Mouse (Mus musculus) cerebellum, postnatal 36 days (tissue): ENCODE data around the gene Gm3448.
"Not testable (repeated sequence)": the region's sequence is repeated elsewhere in the genome, so short reads cannot be mapped to it uniquely, and the experiment has no call there.

ENCODE experiments used
- DNase-seq, 2 experiments: peaks; one replicate each; pipeline ENCODE4 v3.0.0; 2021 to 2022; ENCODE audit warnings: mixed read lengths in 2 of 2

The Gm3448 gene

DNA sequence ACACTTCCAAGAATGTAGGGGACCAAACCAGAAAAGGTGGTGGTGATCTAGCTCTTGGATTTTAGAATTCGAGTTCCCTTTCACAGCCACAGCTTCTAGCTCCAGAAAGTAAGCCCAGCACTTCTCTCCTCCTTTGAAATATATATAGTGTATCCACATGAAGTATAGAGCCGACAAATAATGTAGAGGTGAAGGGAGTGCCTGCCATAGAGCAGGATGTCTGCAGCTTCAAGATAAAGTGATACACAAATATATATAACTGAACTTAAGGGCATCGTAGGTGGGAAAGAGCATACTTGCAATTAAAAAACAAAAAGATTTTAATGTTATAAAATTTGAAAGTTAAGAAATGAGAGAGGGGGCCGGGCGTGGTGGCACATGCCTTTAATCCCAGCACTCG lies 15.8 kb downstream of the Gm3448 start:
- not testable (repeated sequence) for DNase-seq

GRCm38 (mm10) chr17:15024502-15025193 lies 16.7 kb downstream of the Gm3448 start:
- DNase-seq: not testable (repeated sequence)

DNA sequence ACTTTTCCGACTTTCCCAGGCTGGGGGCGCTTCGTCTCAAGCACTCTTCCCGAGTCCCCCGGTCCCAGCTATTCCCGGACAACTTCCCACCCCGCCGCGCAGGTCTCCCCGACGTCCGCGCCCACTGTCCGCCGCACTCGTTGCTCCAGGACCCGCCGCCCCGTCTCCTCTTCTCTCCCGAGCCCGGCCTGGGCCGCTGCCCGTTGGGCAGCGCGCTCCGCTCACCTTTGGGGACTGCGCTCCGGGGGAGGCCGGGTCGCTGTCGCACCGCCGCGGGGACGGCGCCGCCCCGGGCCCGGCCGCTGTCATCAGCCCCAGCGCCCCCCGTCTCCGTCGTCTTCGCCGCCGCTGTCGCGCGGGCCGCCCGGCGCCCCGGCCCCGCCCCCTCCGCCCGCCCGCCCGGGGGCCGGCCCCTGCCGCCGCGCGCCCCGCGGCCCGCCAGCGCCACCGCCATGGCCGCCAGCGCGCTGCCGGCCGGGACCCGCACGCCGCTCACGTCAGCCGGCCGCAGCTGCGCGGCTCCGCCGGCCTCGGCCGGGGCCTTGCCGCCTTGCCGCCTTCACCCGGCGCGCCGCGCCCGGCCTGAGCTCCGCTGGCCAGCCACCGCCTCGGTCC lies 17.4 kb downstream of the Gm3448 start:
- DNase-seq: not testable (repeated sequence)

DNA sequence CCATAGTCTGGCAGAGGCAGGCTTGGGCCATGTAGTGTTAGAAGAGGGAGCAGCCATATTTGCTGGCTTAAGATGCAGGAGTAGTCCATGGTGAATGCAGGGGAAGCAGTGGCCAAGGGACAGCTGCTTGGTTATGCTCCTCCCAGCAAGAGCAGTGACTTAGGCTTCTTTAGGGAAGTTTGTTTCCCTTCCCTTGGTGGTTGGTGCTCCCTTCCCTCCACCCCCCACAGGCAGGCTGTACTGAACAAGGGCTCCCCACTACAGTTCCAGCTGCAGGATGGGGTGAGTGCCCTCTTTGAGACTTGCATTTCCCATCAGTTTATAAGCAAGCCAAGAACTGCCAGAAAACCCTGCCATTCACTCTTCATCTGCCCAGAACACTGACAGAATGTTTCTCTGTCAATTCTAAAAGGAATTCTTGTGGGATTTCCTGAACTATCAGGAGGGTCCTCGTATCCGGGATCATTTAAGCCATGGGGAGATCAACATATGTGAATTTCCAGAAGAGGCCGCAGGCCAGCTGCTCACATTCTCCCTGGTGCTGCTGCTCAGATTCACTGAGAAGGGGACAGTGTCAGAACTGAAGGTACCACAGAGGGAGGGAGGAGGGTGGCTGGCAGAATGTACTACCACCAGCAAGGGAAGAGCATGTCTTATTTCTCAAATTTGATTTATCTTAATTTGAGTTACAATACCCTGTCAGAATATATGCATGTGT lies 19.7 kb downstream of the Gm3448 start:
- peak; percentile 2 to 3 for DNase-seq

DNA sequence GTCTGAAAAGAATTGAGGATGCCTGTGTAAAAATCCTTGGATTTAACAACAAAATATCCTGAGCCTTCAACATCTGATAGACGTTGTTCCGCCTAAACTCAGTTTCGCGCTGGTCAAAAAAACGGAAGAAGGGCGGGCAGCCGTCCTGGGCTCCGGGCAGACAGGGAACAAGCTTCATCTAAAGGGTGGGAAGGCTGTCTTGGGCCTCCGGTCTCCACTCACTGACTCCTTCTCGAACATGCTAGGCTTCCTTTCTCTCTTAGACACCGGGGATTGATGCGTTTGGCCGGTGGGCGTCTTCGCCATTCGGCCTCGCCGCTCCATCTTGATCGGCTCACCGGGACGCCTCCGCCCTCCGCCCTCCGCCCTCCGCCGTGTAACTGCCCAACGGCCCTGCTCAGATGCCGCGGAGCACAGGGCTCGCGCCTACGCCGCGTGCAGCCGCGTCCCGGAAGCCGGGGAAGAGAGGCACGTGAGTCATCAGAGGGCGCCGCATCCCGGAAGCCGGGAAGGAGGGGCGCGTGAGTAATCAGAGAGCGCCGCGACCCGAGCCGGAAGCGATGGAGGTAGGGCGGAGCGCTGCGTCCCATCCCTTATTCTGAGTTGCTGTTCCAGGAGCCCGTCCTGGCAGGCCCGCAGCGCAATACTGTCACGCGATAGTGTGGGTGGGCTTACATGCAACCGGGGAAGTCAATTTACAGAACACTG lies 31.5 kb downstream of the Gm3448 start, which contains the start of gene Gm3435:
Gene Gm3435, plus strand, starts transcription at position 471 of the 708 bp plus-strand sequence.
- not testable (repeated sequence) for DNase-seq

DNA sequence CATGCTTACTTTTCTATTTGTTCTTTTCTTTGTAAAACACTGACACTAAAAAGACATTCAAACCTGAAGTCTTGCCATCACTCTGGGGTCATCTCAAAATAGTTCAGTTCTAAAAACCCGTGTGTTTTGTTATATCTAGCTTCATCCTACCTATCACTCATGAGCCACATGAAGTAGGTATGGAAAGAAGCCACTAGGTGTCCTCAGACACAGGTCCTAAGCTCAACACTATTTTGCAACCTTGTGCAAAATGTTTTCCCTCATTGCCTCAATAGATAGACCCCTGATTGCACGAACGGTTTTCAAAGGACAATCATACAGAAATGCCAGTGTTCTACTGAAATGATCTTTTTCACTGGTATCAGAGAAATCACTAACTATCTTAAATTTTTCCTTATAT lies 32.2 kb downstream of the Gm3448 start:
- not testable (repeated sequence) for DNase-seq

- not testable (repeated sequence) for DNase-seq
These were observed 41.3 kb downstream of the Gm3448 start for GRCm38 (mm10) chr17:15000047-15000446.

DNA sequence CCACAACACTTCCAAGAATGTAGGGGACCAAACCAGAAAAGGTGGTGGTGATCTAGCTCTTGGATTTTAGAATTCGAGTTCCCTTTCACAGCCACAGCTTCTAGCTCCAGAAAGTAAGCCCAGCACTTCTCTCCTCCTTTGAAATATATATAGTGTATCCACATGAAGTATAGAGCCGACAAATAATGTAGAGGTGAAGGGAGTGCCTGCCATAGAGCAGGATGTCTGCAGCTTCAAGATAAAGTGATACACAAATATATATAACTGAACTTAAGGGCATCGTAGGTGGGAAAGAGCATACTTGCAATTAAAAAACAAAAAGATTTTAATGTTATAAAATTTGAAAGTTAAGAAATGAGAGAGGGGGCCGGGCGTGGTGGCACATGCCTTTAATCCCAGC lies 47.2 kb downstream of the Gm3448 start:
- not testable (repeated sequence) for DNase-seq

- not testable (repeated sequence) for DNase-seq
These were observed 48.1 kb downstream of the Gm3448 start for GRCm38 (mm10) chr17:14993139-14993832.

DNA sequence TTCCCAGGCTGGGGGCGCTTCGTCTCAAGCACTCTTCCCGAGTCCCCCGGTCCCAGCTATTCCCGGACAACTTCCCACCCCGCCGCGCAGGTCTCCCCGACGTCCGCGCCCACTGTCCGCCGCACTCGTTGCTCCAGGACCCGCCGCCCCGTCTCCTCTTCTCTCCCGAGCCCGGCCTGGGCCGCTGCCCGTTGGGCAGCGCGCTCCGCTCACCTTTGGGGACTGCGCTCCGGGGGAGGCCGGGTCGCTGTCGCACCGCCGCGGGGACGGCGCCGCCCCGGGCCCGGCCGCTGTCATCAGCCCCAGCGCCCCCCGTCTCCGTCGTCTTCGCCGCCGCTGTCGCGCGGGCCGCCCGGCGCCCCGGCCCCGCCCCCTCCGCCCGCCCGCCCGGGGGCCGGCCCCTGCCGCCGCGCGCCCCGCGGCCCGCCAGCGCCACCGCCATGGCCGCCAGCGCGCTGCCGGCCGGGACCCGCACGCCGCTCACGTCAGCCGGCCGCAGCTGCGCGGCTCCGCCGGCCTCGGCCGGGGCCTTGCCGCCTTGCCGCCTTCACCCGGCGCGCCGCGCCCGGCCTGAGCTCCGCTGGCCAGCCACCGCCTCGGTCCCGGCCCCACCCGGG lies 48.7 kb downstream of the Gm3448 start:
- DNase-seq: not testable (repeated sequence)

DNA sequence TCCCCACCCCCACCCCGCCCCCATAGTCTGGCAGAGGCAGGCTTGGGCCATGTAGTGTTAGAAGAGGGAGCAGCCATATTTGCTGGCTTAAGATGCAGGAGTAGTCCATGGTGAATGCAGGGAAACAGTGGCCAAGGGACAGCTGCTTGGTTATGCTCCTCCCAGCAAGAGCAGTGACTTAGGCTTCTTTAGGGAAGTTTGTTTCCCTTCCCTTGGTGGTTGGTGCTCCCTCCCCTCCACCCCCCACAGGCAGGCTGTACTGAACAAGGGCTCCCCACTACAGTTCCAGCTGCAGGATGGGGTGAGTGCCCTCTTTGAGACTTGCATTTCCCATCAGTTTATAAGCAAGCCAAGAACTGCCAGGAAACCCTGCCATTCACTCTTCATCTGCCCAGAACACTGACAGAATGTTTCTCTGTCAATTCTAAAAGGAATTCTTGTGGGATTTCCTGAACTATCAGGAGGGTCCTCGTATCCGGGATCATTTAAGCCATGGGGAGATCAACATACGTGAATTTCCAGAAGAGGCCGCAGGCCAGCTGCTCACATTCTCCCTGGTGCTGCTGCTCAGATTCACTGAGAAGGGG lies 51.1 kb downstream of the Gm3448 start:
- not testable (repeated sequence) for DNase-seq

- DNase-seq: not testable (repeated sequence)
These were observed 62.8 kb downstream of the Gm3448 start, which contains the start of the genes 9030025P20Rik and Gm3417 for GRCm38 (mm10) chr17:14978362-14979038. Gene 9030025P20Rik (plus strand): TSS chr17:14978468. Gene Gm3417 (minus strand): TSS chr17:14978790.

- DNase-seq: not testable (repeated sequence)
These were observed 63.5 kb downstream of the Gm3448 start for GRCm38 (mm10) chr17:14977718-14978361.

- not testable (repeated sequence) for DNase-seq
These were observed 72.9 kb downstream of the Gm3448 start for GRCm38 (mm10) chr17:14968373-14968913.

GRCm38 (mm10) chr17:14961557-14962154 lies 79.7 kb downstream of the Gm3448 start:
- not testable (repeated sequence) for DNase-seq

- peak; percentile 24 to 31 for DNase-seq
These were observed 80.3 kb downstream of the Gm3448 start, which contains the start of gene Phf10 for GRCm38 (mm10) chr17:14960951-14961556. Gene Phf10 (minus strand): TSS chr17:14961273.

GRCm38 (mm10) chr17:14960520-14960919 lies 80.8 kb downstream of the Gm3448 start:
- peak; percentile 8 to 20 for DNase-seq

DNA sequence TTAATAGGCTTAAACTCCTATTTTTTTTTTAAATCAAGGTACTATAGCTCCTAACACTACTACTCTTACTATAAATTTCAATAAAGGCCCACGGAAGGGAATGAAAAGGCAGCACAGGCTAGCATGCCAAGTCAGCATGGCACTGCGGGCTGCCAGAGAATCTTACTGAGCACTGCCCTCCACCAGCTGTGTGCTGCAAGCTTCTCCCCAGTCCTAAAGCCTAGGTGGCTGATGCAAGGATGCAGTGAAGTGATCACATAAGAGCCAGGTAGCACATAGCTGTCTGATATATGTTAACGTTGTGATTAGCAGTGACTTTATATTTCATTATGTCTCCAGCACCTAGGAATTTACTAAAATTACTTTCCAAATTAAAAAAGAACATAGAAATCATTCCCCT lies 81.4 kb downstream of the Gm3448 start:
- DNase-seq: no peak
